Mouse (Mus musculus) forebrain, embryonic 11.5 days (tissue): ENCODE results near the gene Hand1. TPM values are rescaled to one million over a fixed set of nuclear protein-coding genes. Genes with fewer than 3 reads are reported as not detected.
A peak's percentile ranks its signal among the peaks of the same experiment; 100 is the strongest.

Experiments
- ATAC-seq: fragments of 200-750 bp; cut with Nextera tagmentation; replicated peaks from 2 replicates; pipeline ENCODE4 v1.8.0; 2017; ENCODE audit warnings: moderate TSS enrichment; ENCODE audit not compliant: low FRiP score
- DNase-seq: peaks from one replicate; pipeline ENCODE4 v3.0.0-alpha.2; 2017; ENCODE audit warnings: low spot score
- H3K27ac ChIP-seq: fragments of 300-500 bp; sonication (generic); 2 replicates; pipeline ENCODE4 v1.5.1; 2014; ENCODE audit warnings: low read depth, low read length
- H3K27me3 ChIP-seq: fragments of 300-500 bp; sonication (generic); 2 replicates; pipeline ENCODE4 v1.6.1; 2014; ENCODE audit warnings: mild to moderate bottlenecking, low read length, mixed read lengths; ENCODE audit not compliant: control insufficient read depth, insufficient read depth
- H3K36me3 ChIP-seq: fragments of 300-500 bp; sonication (generic); 2 replicates; pipeline ENCODE4 v1.6.1; 2014; ENCODE audit warnings: mild to moderate bottlenecking, low read length, moderate library complexity, mixed read lengths; ENCODE audit not compliant: control insufficient read depth, insufficient read depth
- H3K4me1 ChIP-seq: fragments of 300-500 bp; sonication (generic); replicated peaks from 2 replicates; pipeline ENCODE4 v1.6.1; 2014; ENCODE audit warnings: low read length, mixed read lengths; ENCODE audit not compliant: control insufficient read depth, insufficient read depth
- H3K4me2 ChIP-seq: fragments of 300-500 bp; sonication (generic); 2 replicates; pipeline ENCODE4 v1.6.1; 2014; ENCODE audit warnings: low read depth, mild to moderate bottlenecking, low read length, moderate library complexity, mixed read lengths; ENCODE audit not compliant: severe bottlenecking
- H3K4me3 ChIP-seq: fragments of 300-500 bp; sonication (generic); 2 replicates; pipeline ENCODE4 v1.5.1; 2014; ENCODE audit warnings: low read depth, low read length
- H3K9ac ChIP-seq: fragments of 300-500 bp; sonication (generic); 2 replicates; pipeline ENCODE4 v1.6.1; 2014; ENCODE audit warnings: low read length
- H3K9me3 ChIP-seq: fragments of 300-500 bp; sonication (generic); 2 replicates; pipeline ENCODE4 v1.6.1; 2016; ENCODE audit warnings: low read length, mixed read lengths; ENCODE audit not compliant: control insufficient read depth
- WGBS: fragments of 180-500 bp; shearing (Covaris S2); extraction: QIAGEN DNeasy Blood & Tissue Kit; methylation state at CpG from one replicate; pipeline ENCODE4 v1.1.7; 2014; 5-methylcytosine and 5-hydroxymethylcytosine counted together
- polyA plus RNA-seq: library from polyadenylated mRNA; unstranded; fragments of >200 nt; fragmentation: Nextera tagmentation; extraction: Ambion mirVana; gene quantifications from 2 replicates; pipeline ENCODE4 v1.2.1, GENCODE M21; 2014

The Hand1 gene
- polyA plus RNA-seq, 1 experiment from 2014 or later: not detected

GRCm38 (mm10) chr11:57836872-57837680, 4.5 kb upstream of the Hand1 start:
- Histone ChIP-seq H3K36me3 (no peaks in the 10 kb centered on the region), H3K4me3 (no peak overlapping the region), H3K9me3 (no peaks in the 10 kb centered on the region), H3K9ac (no peak overlapping the region), H3K4me2 (no peak overlapping the region), H3K27me3 (peaks cover 85% of the 10 kb centered on the region), H3K4me1 (peaks cover 5% of the 10 kb centered on the region; the same call in 1 of the 2 replicates), H3K27ac (no peak overlapping the region)
- WGBS: 2% methylated on average over 38 of the region's 38 CpGs
- no peak for ATAC-seq
- DNase-seq: no peak

GRCm38 (mm10) chr11:57836401-57836800, 3.8 kb upstream of the Hand1 start:
- 3% methylated on average over 9 of the region's 9 CpGs for WGBS
- Histone ChIP-seq H3K4me3 (no peak overlapping the region), H3K9me3 (no peaks in the 10 kb centered on the region), H3K27ac (no peak overlapping the region), H3K9ac (no peak overlapping the region), H3K4me1 (peaks cover 5% of the 10 kb centered on the region; the same call in 1 of the 2 replicates), H3K36me3 (no peaks in the 10 kb centered on the region), H3K27me3 (peaks cover 88% of the 10 kb centered on the region), H3K4me2 (no peak overlapping the region)
- ATAC-seq: no peak
- no peak for DNase-seq

- peaks cover 1% of the 10 kb centered on the region; the same call in 1 of the 2 replicates for H3K4me1 ChIP-seq
- no peaks in the 10 kb centered on the region for H3K9me3 ChIP-seq
- H3K9ac ChIP-seq: no peak overlapping the region
- ATAC-seq: no peak
- WGBS: 6% methylated on average over 3 of the region's 3 CpGs
- peaks cover 91% of the 10 kb centered on the region for H3K27me3 ChIP-seq
- no peak overlapping the region for H3K4me2 ChIP-seq
- H3K4me3 ChIP-seq: no peak overlapping the region
- H3K36me3 ChIP-seq: no peaks in the 10 kb centered on the region
- no peak overlapping the region for H3K27ac ChIP-seq
- DNase-seq: no peak
These were observed 3.3 kb upstream of the Hand1 start for GRCm38 (mm10) chr11:57835931-57836330.

GRCm38 (mm10) chr11:57835331-57835730, 2.7 kb upstream of the Hand1 start:
- 8% methylated on average over 2 of the region's 2 CpGs for WGBS
- H3K27ac ChIP-seq: no peak overlapping the region
- no peaks in the 10 kb centered on the region for H3K4me1 ChIP-seq
- H3K4me3 ChIP-seq: no peak overlapping the region
- no peak overlapping the region for H3K9ac ChIP-seq
- no peaks in the 10 kb centered on the region for H3K9me3 ChIP-seq
- peaks cover 93% of the 10 kb centered on the region for H3K27me3 ChIP-seq
- ATAC-seq: no peak
- no peak overlapping the region for H3K4me2 ChIP-seq
- no peak for DNase-seq
- no peaks in the 10 kb centered on the region for H3K36me3 ChIP-seq

GRCm38 (mm10) chr11:57834031-57834430, 1.4 kb upstream of the Hand1 start:
- no peak for ATAC-seq

GRCm38 (mm10) chr11:57833296-57833977, 819 bp upstream of the Hand1 start:
- DNase-seq: no peak
- WGBS: under 1% methylated on average over 30 of the region's 30 CpGs
- H3K4me1 ChIP-seq: peaks cover 6% of the 10 kb centered on the region; the same call in 1 of the 2 replicates
- H3K27me3 ChIP-seq: peaks cover 92% of the 10 kb centered on the region
- no peak overlapping the region for H3K9ac ChIP-seq
- no peak for ATAC-seq
- no peak overlapping the region for H3K27ac ChIP-seq
- H3K9me3 ChIP-seq: no peaks in the 10 kb centered on the region
- no peak overlapping the region for H3K4me2 ChIP-seq
- no peak overlapping the region for H3K4me3 ChIP-seq
- H3K36me3 ChIP-seq: no peaks in the 10 kb centered on the region

More at GRCm38 (mm10) chr11:57834031-57834430, 1.4 kb upstream of the Hand1 start:
- Histone ChIP-seq H3K9ac (no peak overlapping the region), H3K4me2 (no peak overlapping the region), H3K27ac (no peak overlapping the region), H3K4me3 (no peak overlapping the region), H3K9me3 (no peaks in the 10 kb centered on the region), H3K4me1 (peaks cover 6% of the 10 kb centered on the region; the same call in 1 of the 2 replicates), H3K27me3 (peaks cover 93% of the 10 kb centered on the region), H3K36me3 (no peaks in the 10 kb centered on the region)
- no peak for DNase-seq
- 7% methylated on average over 6 of the region's 6 CpGs for WGBS

GRCm38 (mm10) chr11:57831861-57832260, 757 bp downstream of the Hand1 start:
- 0% methylated on average over 16 of the region's 16 CpGs for WGBS
- H3K4me3 ChIP-seq: no peak overlapping the region
- no peaks in the 10 kb centered on the region for H3K36me3 ChIP-seq
- DNase-seq (peak; percentile 58), ATAC-seq (no peak)
- H3K9me3 ChIP-seq: no peaks in the 10 kb centered on the region
- H3K27ac ChIP-seq: no peak overlapping the region
- peaks cover 14% of the 10 kb centered on the region; the same call in 1 of the 2 replicates for H3K4me1 ChIP-seq
- H3K4me2 ChIP-seq: no peak overlapping the region
- H3K27me3 ChIP-seq: peaks cover 96% of the 10 kb centered on the region
- H3K9ac ChIP-seq: no peak overlapping the region

GRCm38 (mm10) chr11:57831281-57831781, 1.3 kb downstream of the Hand1 start:
- DNase-seq (peak; percentile 68), ATAC-seq (no peak)
- Histone ChIP-seq H3K27ac (no peak overlapping the region), H3K36me3 (no peaks in the 10 kb centered on the region), H3K4me3 (no peak overlapping the region), H3K9me3 (no peaks in the 10 kb centered on the region), H3K4me1 (peaks cover 14% of the 10 kb centered on the region; the same call in 1 of the 2 replicates), H3K9ac (no peak overlapping the region), H3K4me2 (no peak overlapping the region), H3K27me3 (peaks cover 95% of the 10 kb centered on the region)
- WGBS: 1% methylated on average over 31 of the region's 31 CpGs
